Mouse (Mus musculus): Measurements from ENCODE around the gene Vinac1. TPM values are rescaled to one million over a fixed set of nuclear protein-coding genes. Genes with fewer than 3 reads are reported as not detected.

The Vinac1 gene
- polyA plus RNA-seq (2017; shearing (Covaris generic)): not detected

GRCm38 (mm10) chr2:129047811-129048210 lies at the start of gene Vinac1:
Gene Vinac1, minus strand, starts transcription at chr2:129048172.
- no peak for ATAC-seq

GRCm38 (mm10) chr2:129093926-129094724 lies 46.2 kb upstream of the Vinac1 start:
- ATAC-seq: no peak

GRCm38 (mm10) chr2:129092810-129093209 lies 44.8 kb upstream of the Vinac1 start:
- no peak for ATAC-seq

- no peak for ATAC-seq
Measured at GRCm38 (mm10) chr2:129090370-129090769, 42.4 kb upstream of the Vinac1 start.

- no peak for ATAC-seq
Measured at GRCm38 (mm10) chr2:129087520-129087919, 39.5 kb upstream of the Vinac1 start.

- peak; percentile 66 for ATAC-seq
Measured at GRCm38 (mm10) chr2:129084959-129085358, 37.0 kb upstream of the Vinac1 start.

GRCm38 (mm10) chr2:129083514-129083913 lies 35.5 kb upstream of the Vinac1 start:
- no peak for ATAC-seq

GRCm38 (mm10) chr2:129081097-129081496 lies 33.1 kb upstream of the Vinac1 start:
- no peak for ATAC-seq

GRCm38 (mm10) chr2:129079194-129079593 lies 31.2 kb upstream of the Vinac1 start:
- no peak for ATAC-seq

GRCm38 (mm10) chr2:129078313-129078712 lies 30.3 kb upstream of the Vinac1 start:
- peak; percentile 29 for ATAC-seq

GRCm38 (mm10) chr2:129070296-129070695 lies 22.3 kb upstream of the Vinac1 start:
- ATAC-seq: no peak

- ATAC-seq: peak; percentile 65
Measured at GRCm38 (mm10) chr2:129066326-129066725, 18.4 kb upstream of the Vinac1 start.

- ATAC-seq: peak; percentile 88
Measured at GRCm38 (mm10) chr2:129065437-129066282, 17.7 kb upstream of the Vinac1 start, which contains the start of gene Ttl. Gene Ttl, plus strand, starts transcription at chr2:129065942.

GRCm38 (mm10) chr2:129061456-129062059 lies 13.6 kb upstream of the Vinac1 start:
- ATAC-seq: no peak

GRCm38 (mm10) chr2:129057920-129058361 lies 10.0 kb upstream of the Vinac1 start:
- ATAC-seq: no peak

- no peak for ATAC-seq
Measured at GRCm38 (mm10) chr2:129057256-129057655, 9.3 kb upstream of the Vinac1 start.

- no peak for ATAC-seq
Measured at GRCm38 (mm10) chr2:129056597-129056996, 8.6 kb upstream of the Vinac1 start.

GRCm38 (mm10) chr2:129055741-129056140 lies 7.8 kb upstream of the Vinac1 start:
- no peak for ATAC-seq

GRCm38 (mm10) chr2:129052451-129052983 lies 4.5 kb upstream of the Vinac1 start:
- no peak for ATAC-seq

GRCm38 (mm10) chr2:129046846-129047196 lies 1.2 kb downstream of the Vinac1 start:
- ATAC-seq: no peak

- ATAC-seq: no peak
Measured at GRCm38 (mm10) chr2:129046172-129046845, 1.7 kb downstream of the Vinac1 start.

GRCm38 (mm10) chr2:129040567-129040966 lies 7.4 kb downstream of the Vinac1 start:
- ATAC-seq: no peak

All from CD4-positive, CD25-positive, alpha-beta regulatory T cell, adult 4 months (primary cell).